Mouse (Mus musculus) mouse embryonic stem cell (cell line): Measurements from ENCODE around the gene Krt76.

Source experiments
- in situ Hi-C, 2 experiments: fragments of 300-500 bp; cut with MboI; formaldehyde crosslinking; loops; 1 replicate in 1 of 2; 3 replicates in 1 of 2; pipeline ENCODE4 v1.14.3; 2019 to 2020; ENCODE audit warnings: low sequenced_read_pairs in 2 of 2, low pct_unique_long_range_greater_than_20kb in 1 of 2, mixed read lengths in 1 of 2; ENCODE audit not compliant: unreplicated experiment in 1 of 2

Krt76 gene

DNA sequence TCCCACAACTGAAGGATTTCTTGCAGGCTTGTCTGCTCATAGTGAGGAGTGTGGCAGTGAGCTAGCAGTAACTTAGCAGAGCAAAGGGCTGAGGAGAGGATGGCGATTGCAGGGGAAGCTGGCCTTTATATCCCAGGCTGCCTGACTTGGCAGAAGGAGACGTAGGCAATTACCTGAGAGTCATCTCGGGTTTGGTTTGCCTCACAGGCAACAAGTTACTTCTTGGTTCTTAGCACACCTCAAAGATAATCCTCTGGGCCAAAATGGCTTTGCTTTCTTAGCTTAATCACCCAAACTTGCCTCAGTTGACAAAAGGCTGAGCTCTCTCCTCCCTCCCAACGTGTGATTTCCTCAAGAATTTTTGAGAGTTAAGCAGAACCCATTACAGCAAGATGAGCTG, at the start of gene Krt76:
Krt76 (minus strand) TSS at position 101 of the 400 bp plus-strand sequence.
- in situ Hi-C loops, result no loop called here

GRCm38 (mm10) chr15:101941948-101942347, 49.2 kb upstream of the Krt76 start:
- in situ Hi-C loops, result no loop called here

- in situ Hi-C loops, result no loop called here
Measured at GRCm38 (mm10) chr15:101940274-101940829, 47.6 kb upstream of the Krt76 start, which contains the start of gene Krt79. Gene Krt79, minus strand, starts transcription at chr15:101940324.

- in situ Hi-C loops, result no loop called here
Measured at GRCm38 (mm10) chr15:101938600-101939308, 46.0 kb upstream of the Krt76 start.

DNA sequence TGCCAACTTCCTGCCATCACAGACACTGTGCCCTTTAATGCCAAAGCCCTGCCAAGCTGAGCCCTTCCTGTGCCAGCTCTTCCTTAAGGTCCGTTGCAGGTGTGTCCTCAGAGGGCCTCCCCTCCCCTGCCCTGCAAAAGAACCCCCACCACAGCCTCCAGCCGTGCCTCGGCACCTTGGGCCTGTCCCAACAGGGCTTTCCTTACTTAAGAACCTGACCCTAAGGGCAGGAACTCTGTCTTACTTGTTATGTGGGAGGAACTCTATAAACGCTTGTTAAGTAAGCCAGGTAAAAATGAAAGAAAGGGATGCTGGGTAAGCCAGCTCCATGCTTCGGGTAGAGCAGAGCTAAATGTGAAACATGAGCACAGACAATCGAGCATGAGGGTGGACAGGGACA, 40.3 kb upstream of the Krt76 start:
- in situ Hi-C loops, result no loop called here

GRCm38 (mm10) chr15:101929666-101930065, 36.9 kb upstream of the Krt76 start:
- in situ Hi-C loops, result no loop called here

GRCm38 (mm10) chr15:101929087-101929486, 36.4 kb upstream of the Krt76 start:
- in situ Hi-C loops, result no loop called here

- in situ Hi-C loops, result no loop called here
Measured at GRCm38 (mm10) chr15:101927340-101928080, 34.8 kb upstream of the Krt76 start.

DNA sequence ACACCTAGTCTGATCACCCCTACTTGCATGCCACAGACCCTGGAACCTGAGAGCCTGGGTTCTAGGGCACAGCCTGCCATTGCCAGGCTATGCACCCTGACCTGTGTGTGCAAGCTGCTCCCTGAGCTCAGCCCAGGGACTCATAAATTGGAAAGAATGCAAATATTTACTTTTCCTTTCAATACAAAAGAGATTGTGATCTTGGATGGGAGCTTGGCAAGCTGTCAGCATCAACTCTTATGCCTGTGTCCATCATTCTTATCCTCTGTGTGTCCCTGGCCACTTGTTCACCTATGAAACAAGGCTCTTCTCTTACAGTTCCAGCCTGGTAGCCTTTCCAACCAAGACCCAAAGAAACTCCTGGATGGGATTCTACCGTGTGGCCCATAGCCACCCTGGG, 32.3 kb upstream of the Krt76 start:
- in situ Hi-C loops, result no loop called here

DNA sequence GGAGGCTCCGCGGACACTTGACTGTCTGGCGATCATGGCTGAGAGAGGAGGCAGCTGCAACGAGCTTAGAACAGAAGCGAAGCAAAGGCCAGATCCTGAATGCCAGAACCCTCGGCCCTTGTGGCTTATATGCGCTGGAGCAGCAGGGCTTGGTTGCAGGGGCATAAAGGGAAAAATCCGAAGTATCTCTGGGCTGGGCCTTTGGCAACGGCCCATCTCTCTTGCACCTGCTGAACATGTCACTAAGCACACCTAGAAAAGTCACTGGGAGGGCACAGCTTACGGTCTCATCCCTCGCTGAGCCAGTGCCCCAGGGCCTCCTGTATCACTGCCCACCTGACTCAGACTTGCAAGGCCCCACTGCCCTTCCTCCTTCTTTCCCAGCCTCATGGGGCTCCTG, 31.9 kb upstream of the Krt76 start, which contains the start of gene Krt4:
Krt4 (minus strand) TSS at position 101 of the 400 bp plus-strand sequence.
- in situ Hi-C loops, result no loop called here

DNA sequence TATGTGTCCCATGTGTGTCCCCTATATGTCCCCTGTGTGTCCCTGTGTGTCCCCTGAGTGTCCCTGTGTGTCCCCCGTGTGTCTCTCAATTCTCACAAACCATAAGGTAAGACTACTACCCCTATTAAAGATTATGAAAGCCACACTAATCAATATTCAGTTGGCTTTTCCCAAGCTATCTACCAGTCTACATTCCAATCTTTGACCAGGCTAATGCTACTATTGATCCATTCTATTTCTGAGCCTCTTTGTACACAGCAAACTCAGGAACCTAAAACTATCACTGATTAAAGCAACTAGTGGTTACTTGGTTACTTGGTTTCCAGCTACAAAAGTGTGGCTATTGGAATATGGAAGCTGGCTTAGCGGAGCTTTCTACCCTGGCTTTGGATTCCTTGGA, 29.6 kb upstream of the Krt76 start:
- in situ Hi-C loops, result no loop called here

GRCm38 (mm10) chr15:101916072-101916471, 23.4 kb upstream of the Krt76 start:
- in situ Hi-C loops, result no loop called here

- in situ Hi-C loops, result no loop called here
Measured at GRCm38 (mm10) chr15:101904849-101905248, 12.1 kb upstream of the Krt76 start.

DNA sequence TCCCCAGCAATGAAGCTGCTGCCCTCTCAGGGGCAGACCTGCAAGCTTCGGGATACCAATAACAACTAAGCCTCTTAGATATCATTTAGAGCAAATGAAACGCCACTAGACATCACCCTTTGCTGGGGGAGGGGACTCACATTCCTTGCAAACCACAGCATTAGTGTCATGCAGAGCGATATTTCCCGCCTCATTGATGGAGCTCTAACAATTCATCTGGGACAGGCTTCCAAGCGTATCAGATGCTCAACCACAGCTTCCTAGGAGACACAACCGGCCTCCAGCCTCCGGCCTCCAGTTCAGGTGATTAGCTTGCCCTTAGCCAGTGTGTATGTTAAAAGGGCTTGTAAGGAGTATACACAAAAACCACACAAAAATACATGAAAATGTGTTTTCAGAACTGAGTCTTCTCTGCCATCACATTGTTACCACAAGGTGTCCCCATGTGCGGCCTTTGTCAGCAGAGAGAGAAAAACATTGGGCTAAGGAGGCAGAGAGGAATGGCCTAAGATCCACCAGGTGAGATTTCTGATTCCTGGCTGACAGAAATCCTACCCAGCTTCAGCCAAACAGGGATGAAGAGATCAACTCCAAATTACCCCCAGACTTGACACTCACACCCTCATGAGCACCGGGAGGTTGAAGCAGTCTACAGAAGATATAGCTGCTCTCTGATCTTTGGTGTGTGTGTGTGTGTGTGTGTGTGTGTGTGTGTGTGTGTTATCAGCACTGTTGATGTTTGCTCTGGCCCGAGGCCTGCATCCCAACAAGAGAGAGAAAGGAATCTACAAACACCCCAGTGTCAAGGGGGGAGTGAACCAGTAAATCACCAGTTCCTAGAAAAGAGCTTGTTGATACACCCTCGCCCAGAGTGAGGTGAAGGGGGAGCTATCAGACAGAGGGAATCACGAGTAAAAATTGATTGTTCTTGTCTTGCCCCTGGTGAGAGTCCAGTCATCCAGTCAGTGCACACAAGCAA, 9.7 kb upstream of the Krt76 start:
- in situ Hi-C loops, result no loop called here

DNA sequence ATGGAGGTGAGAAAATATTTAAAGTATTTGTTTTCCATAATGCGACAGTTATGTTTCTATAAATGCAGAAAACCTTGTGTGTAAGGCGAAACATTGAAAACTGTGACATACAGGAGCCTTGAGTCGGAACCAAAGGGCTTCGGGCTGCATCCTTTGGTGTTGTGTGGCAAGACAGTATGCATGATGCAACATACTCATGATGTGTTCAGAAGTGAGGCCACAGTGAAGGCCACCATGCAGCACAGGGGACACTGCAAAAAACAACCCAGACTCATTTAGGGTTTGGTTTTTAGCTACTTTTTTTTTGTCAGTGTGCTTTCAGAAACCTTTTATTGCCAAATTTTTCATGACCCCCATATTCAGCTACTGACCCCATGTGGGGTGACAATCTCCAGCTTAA, 2.5 kb upstream of the Krt76 start:
- in situ Hi-C loops, result no loop called here

DNA sequence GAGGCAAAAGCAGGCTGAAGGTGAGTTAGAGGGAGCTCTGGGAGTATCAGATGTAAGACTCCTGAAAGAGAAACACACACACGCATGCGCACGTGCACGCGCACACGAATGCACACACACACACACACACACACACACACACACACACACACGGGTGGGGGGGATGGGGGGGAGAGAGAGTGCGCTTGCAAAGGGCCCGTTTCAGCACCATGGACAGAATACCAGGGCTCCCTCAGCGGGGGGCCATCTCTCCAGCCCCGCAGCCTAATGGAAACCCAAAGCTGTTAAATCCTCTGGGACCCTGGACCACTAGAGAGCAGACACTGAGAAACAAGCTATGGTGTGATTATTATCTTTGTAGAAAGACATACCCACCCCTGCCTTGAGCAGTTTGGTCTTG, 12.9 kb downstream of the Krt76 start:
- in situ Hi-C loops, result no loop called here

DNA sequence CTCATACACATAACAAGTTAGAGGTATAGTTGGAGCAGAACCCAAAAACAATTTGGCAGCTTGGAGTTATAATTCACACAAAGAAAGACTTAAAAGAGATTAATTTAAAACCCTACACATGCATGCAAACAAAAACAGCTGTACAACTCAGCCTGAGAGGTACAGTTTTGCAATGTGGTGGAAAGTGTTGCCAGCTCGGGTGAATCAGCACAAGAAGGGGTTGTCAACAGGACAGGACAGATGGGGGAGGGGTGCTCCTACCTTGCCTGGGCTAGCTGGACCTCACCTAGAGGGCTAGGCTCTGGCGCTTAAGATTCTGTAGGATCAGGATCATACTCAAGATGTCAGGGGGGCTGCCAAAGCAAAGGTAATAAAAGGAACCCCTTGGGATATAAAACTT, 14.7 kb downstream of the Krt76 start:
- in situ Hi-C loops, result no loop called here

GRCm38 (mm10) chr15:101874383-101874782, 18.3 kb downstream of the Krt76 start:
- in situ Hi-C loops, result no loop called here

DNA sequence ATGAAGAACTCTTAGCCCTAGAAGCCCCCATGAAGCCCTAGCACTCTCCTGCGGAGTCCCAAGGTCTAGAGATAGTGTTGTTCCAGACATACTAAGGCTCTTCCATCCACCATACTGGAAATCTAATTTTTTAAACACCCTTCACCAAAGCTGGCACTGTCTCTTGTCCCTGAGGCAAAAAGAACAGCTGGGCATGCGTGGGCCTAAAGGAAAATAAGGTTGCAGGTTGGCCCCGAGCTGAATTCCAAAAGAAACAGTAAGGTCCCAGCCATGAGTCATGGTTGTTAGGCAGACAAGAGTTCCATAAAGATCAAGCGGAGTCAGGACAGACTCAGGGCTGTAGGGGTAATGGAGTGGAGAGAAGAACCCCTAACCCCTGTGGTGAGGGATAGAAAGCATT, 19.5 kb downstream of the Krt76 start:
- in situ Hi-C loops, result no loop called here
